20 mouse cellular contexts compared by ENCODE assay signal in the genomic region with DNA sequence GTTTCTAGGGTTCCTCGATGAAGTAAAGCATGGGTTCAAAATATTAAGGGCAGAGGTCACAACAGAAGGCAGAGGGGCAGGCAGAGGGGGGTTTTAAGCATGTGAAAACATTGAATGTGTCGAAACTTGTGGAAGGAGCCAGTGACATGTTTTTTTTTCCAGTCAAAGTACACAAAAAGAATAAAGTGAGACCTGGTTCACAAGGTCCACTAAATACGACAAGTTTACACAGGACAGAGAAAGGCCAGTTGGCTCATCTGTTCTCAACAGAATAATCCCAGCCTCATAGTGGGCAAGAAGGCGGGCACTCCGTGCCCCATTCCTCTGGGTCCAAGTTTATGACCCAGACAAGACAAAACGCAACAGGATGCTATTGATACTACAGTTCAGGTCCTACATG. TPM values are rescaled to one million over a fixed set of nuclear protein-coding genes. Genes with fewer than 3 reads are reported as not detected.
"Had no signal": no experiment of that assay in that cellular context is flagged by ENCODE, and none has a peak within 500 bp of the region (broad histone marks: within the 10 kb centered on the region; RNA-seq: fewer than 3 reads in every experiment).

No protein-coding gene starts in this region.

- H3K27ac ChIP-seq: lung, embryonic 15.5 days; midbrain, embryonic 10.5 days; midbrain, embryonic 12.5 days; neural tube, embryonic 13.5 days; neural tube, embryonic 15.5 days had no signal

- H3K4me3 ChIP-seq: lung, embryonic 15.5 days; midbrain, embryonic 10.5 days; midbrain, embryonic 12.5 days; myocyte; neural tube, embryonic 13.5 days; neural tube, embryonic 15.5 days had no signal

- H3K27me3 ChIP-seq: lung, embryonic 15.5 days; midbrain, embryonic 12.5 days; neural tube, embryonic 13.5 days; neural tube, embryonic 15.5 days had no signal

- DNase-seq: midbrain, embryonic 14.5 days; retina, postnatal 1 day; right cerebral cortex, adult 18-20 months; right cerebral cortex, postnatal 25 days; right cerebral cortex, postnatal 4 days; spleen, adult 18-20 months; thymus, adult 18-20 months; thymus, postnatal 14 days; thymus, postnatal 36 days had no signal

- H3K4me2 ChIP-seq: lung, embryonic 15.5 days; midbrain, embryonic 12.5 days; neural tube, embryonic 13.5 days; neural tube, embryonic 15.5 days had no signal

- H3K9ac ChIP-seq: lung, embryonic 15.5 days; midbrain, embryonic 12.5 days; neural tube, embryonic 13.5 days; neural tube, embryonic 15.5 days had no signal

- ATAC-seq: midbrain, embryonic 16.5 days had no signal

- H3K9me3 ChIP-seq: lung, embryonic 15.5 days; midbrain, embryonic 10.5 days; midbrain, embryonic 12.5 days; neural tube, embryonic 13.5 days; neural tube, embryonic 15.5 days had no signal

- H3K4me1 ChIP-seq: midbrain, embryonic 12.5 days; neural tube, embryonic 13.5 days; neural tube, embryonic 15.5 days had no signal

- H3K36me3 ChIP-seq: lung, embryonic 15.5 days; midbrain, embryonic 10.5 days; midbrain, embryonic 12.5 days; neural tube, embryonic 13.5 days; neural tube, embryonic 15.5 days had no signal

RNA-seq across cellular contexts. Expression of gene Pon1, which starts 4.8 kb away (rescaled TPM):
- polyA plus RNA-seq: lung, embryonic 15.5 days; midbrain, embryonic 10.5 days; midbrain, embryonic 12.5 days; midbrain, embryonic 14.5 days; myocyte; neural tube, embryonic 11.5 days; neural tube, embryonic 13.5 days; neural tube, embryonic 15.5 days; small intestine, adult 2 months; stomach, embryonic 14.5 days; thymus, postnatal 0 days had no signal
